Mouse (Mus musculus) kidney, embryonic 16.5 days (tissue): ENCODE measurements at regions not wholly inside any gene's neighbourhood (a gene's known extent, or its start where the extent isn't known, plus 50 kb on each side); places are given as distances from the start of the nearest gene placed in this dataset.

Source experiments
- ATAC-seq: fragments of 200-750 bp; cut with Nextera tagmentation; 2 replicates; pipeline ENCODE4 v1.8.0; 2017; ENCODE audit warnings: moderate TSS enrichment; ENCODE audit not compliant: low FRiP score, low TSS enrichment
- H3K27ac ChIP-seq: fragments of 300-500 bp; sonication (generic); 2 replicates; pipeline ENCODE4 v1.5.1; 2014; ENCODE audit warnings: low read length
- H3K27me3 ChIP-seq: fragments of 300-500 bp; sonication (generic); 2 replicates; pipeline ENCODE4 v1.6.1; 2014; ENCODE audit warnings: low read length, control low read depth, mixed read lengths; ENCODE audit not compliant: insufficient read depth
- H3K36me3 ChIP-seq: fragments of 300-500 bp; sonication (generic); 2 replicates; pipeline ENCODE4 v1.6.1; 2014; ENCODE audit warnings: low read length, control low read depth, mixed read lengths; ENCODE audit not compliant: insufficient read depth
- H3K4me1 ChIP-seq: fragments of 300-500 bp; sonication (generic); 2 replicates; pipeline ENCODE4 v1.6.1; 2014; ENCODE audit warnings: low read length, control low read depth, mixed read lengths; ENCODE audit not compliant: insufficient read depth
- H3K4me2 ChIP-seq: fragments of 300-500 bp; sonication (generic); replicated peaks from 2 replicates; pipeline ENCODE4 v1.6.1; 2014; ENCODE audit warnings: low read depth, low read length
- H3K4me3 ChIP-seq: fragments of 300-500 bp; sonication (generic); 2 replicates; pipeline ENCODE4 v1.5.1; 2014; ENCODE audit warnings: mild to moderate bottlenecking, low read length
- H3K9ac ChIP-seq: fragments of 300-500 bp; sonication (generic); replicated peaks from 2 replicates; pipeline ENCODE4 v1.6.1; 2014; ENCODE audit warnings: low read length
- H3K9me3 ChIP-seq: fragments of 300-500 bp; sonication (generic); 2 replicates; pipeline ENCODE4 v1.6.1; 2016; ENCODE audit warnings: low read length, control low read depth
- WGBS: fragments of 180-500 bp; shearing (Covaris S2); extraction: QIAGEN DNeasy Blood & Tissue Kit; methylation state at CpG from one replicate; pipeline ENCODE4 v1.1.7; 2014; 5-methylcytosine and 5-hydroxymethylcytosine counted together

- no peaks in the 10 kb centered on the region for H3K4me1 ChIP-seq
- 64% methylated on average over 4 of the region's 4 CpGs for WGBS
- H3K9ac ChIP-seq = no peak overlapping the region
- no peaks in the 10 kb centered on the region for H3K9me3 ChIP-seq
- H3K36me3 ChIP-seq = no peaks in the 10 kb centered on the region
- no peaks in the 10 kb centered on the region for H3K27me3 ChIP-seq
- H3K27ac ChIP-seq = no peak overlapping the region
- no peak overlapping the region for H3K4me3 ChIP-seq
- H3K4me2 ChIP-seq = no peak overlapping the region
- no peak for ATAC-seq
Observed at GRCm38 (mm10) chr7:95460889-95461288, 710.2 kb upstream of the Tenm4 start.

GRCm38 (mm10) chr7:95465506-95465905 lies 705.5 kb upstream of the Tenm4 start:
- H3K4me2 ChIP-seq = no peak overlapping the region
- no peaks in the 10 kb centered on the region for H3K27me3 ChIP-seq
- no peak for ATAC-seq
- no peak overlapping the region for H3K27ac ChIP-seq
- no peaks in the 10 kb centered on the region for H3K4me1 ChIP-seq
- no peak overlapping the region for H3K4me3 ChIP-seq
- no peak overlapping the region for H3K9ac ChIP-seq
- H3K9me3 ChIP-seq = no peaks in the 10 kb centered on the region
- 85% methylated on average over 4 of the region's 4 CpGs for whole genome bisulfite sequencing
- H3K36me3 ChIP-seq = no peaks in the 10 kb centered on the region

GRCm38 (mm10) chr7:95467028-95467427 lies 704.0 kb upstream of the Tenm4 start:
- no peak overlapping the region for H3K4me3 ChIP-seq
- no peaks in the 10 kb centered on the region for H3K9me3 ChIP-seq
- no peak overlapping the region for H3K9ac ChIP-seq
- H3K4me1 ChIP-seq = no peaks in the 10 kb centered on the region
- ATAC-seq = no peak
- no peaks in the 10 kb centered on the region for H3K27me3 ChIP-seq
- WGBS = 39% methylated on average over 3 of the region's 3 CpGs
- no peak overlapping the region for H3K27ac ChIP-seq
- no peaks in the 10 kb centered on the region for H3K36me3 ChIP-seq
- H3K4me2 ChIP-seq = no peak overlapping the region

- Histone ChIP-seq H3K36me3 (no peaks in the 10 kb centered on the region), H3K4me1 (no peaks in the 10 kb centered on the region), H3K9ac (no peak overlapping the region), H3K27me3 (no peaks in the 10 kb centered on the region), H3K4me2 (no peak overlapping the region), H3K27ac (no peak overlapping the region), H3K4me3 (no peak overlapping the region), H3K9me3 (no peaks in the 10 kb centered on the region)
- WGBS = 91% methylated on average over 4 of the region's 4 CpGs
- no peak for ATAC-seq
Observed at GRCm38 (mm10) chr7:95473892-95474291, 697.2 kb upstream of the Tenm4 start.

GRCm38 (mm10) chr7:95480121-95480726 lies 690.8 kb upstream of the Tenm4 start:
- no peak overlapping the region for H3K27ac ChIP-seq
- no peak overlapping the region for H3K4me3 ChIP-seq
- H3K4me1 ChIP-seq = no peaks in the 10 kb centered on the region
- H3K9ac ChIP-seq = no peak overlapping the region
- no peaks in the 10 kb centered on the region for H3K9me3 ChIP-seq
- H3K36me3 ChIP-seq = no peaks in the 10 kb centered on the region
- no peak for ATAC-seq
- 64% methylated on average over 5 of the region's 5 CpGs for WGBS
- H3K4me2 ChIP-seq = no peak overlapping the region
- H3K27me3 ChIP-seq = no peaks in the 10 kb centered on the region

GRCm38 (mm10) chr7:95489666-95490065 lies 681.4 kb upstream of the Tenm4 start:
- Histone ChIP-seq H3K4me1 (no peaks in the 10 kb centered on the region), H3K9me3 (no peaks in the 10 kb centered on the region), H3K27me3 (no peaks in the 10 kb centered on the region), H3K27ac (no peak overlapping the region), H3K36me3 (no peaks in the 10 kb centered on the region), H3K4me2 (no peak overlapping the region), H3K9ac (no peak overlapping the region), H3K4me3 (no peak overlapping the region)
- ATAC-seq = peak; percentile 91
- 7% methylated on average over 4 of the region's 4 CpGs for WGBS

GRCm38 (mm10) chr7:95494793-95495192 lies 676.3 kb upstream of the Tenm4 start:
- no peak for ATAC-seq
- Histone ChIP-seq H3K9ac (no peak overlapping the region), H3K27ac (no peak overlapping the region), H3K4me1 (no peaks in the 10 kb centered on the region), H3K27me3 (no peaks in the 10 kb centered on the region), H3K9me3 (no peaks in the 10 kb centered on the region), H3K36me3 (no peaks in the 10 kb centered on the region), H3K4me3 (no peak overlapping the region), H3K4me2 (no peak overlapping the region)
- 62% methylated on average over 1 of the region's 1 CpGs for WGBS

- H3K27me3 ChIP-seq = no peaks in the 10 kb centered on the region
- H3K4me1 ChIP-seq = no peaks in the 10 kb centered on the region
- H3K9ac ChIP-seq = no peak overlapping the region
- no peak overlapping the region for H3K4me3 ChIP-seq
- ATAC-seq = no peak; the same call in 1 of the 2 replicates
- no peak overlapping the region for H3K27ac ChIP-seq
- 34% methylated on average over 6 of the region's 6 CpGs for WGBS
- H3K36me3 ChIP-seq = no peaks in the 10 kb centered on the region
- H3K9me3 ChIP-seq = no peaks in the 10 kb centered on the region
- no peak overlapping the region for H3K4me2 ChIP-seq
Observed at GRCm38 (mm10) chr7:95502959-95503358, 668.1 kb upstream of the Tenm4 start.

- Histone ChIP-seq H3K27ac (no peak overlapping the region), H3K9me3 (no peaks in the 10 kb centered on the region), H3K4me1 (no peaks in the 10 kb centered on the region), H3K9ac (no peak overlapping the region), H3K4me3 (no peak overlapping the region), H3K36me3 (no peaks in the 10 kb centered on the region), H3K27me3 (no peaks in the 10 kb centered on the region), H3K4me2 (no peak overlapping the region)
- ATAC-seq = no peak
- 78% methylated on average over 3 of the region's 3 CpGs for WGBS
Observed at GRCm38 (mm10) chr7:95547256-95547655, 623.8 kb upstream of the Tenm4 start.

- Histone ChIP-seq H3K4me2 (no peak overlapping the region), H3K4me1 (no peaks in the 10 kb centered on the region), H3K27ac (no peak overlapping the region), H3K27me3 (no peaks in the 10 kb centered on the region), H3K9ac (no peak overlapping the region), H3K4me3 (no peak overlapping the region), H3K36me3 (no peaks in the 10 kb centered on the region), H3K9me3 (no peaks in the 10 kb centered on the region)
- no peak for ATAC-seq
- WGBS = 61% methylated on average over 3 of the region's 3 CpGs
Observed at GRCm38 (mm10) chr7:95550099-95550498, 620.9 kb upstream of the Tenm4 start.
